Mouse (Mus musculus) thymus, postnatal 0 days (tissue): Measurements from ENCODE around the gene Slco1a1. TPM values are rescaled to one million over a fixed set of nuclear protein-coding genes. Genes with fewer than 3 reads are reported as not detected.
"Not testable (repeated sequence)": the region's sequence is repeated elsewhere in the genome, so short reads cannot be mapped to it uniquely, and the experiment has no call there.

Source experiments
- DNase-seq: peaks from one replicate; pipeline ENCODE4 v3.0.0-alpha.2; 2015; ENCODE audit warnings: low spot score
- polyA plus RNA-seq: library from polyadenylated mRNA; unstranded; fragments of >200 nt; fragmentation: Nextera tagmentation; extraction: Ambion mirVana; gene quantifications from 2 replicates; pipeline ENCODE4 v1.2.1, GENCODE M21; 2015

The Slco1a1 gene
- not detected in 2 replicates for polyA plus RNA-seq

DNA sequence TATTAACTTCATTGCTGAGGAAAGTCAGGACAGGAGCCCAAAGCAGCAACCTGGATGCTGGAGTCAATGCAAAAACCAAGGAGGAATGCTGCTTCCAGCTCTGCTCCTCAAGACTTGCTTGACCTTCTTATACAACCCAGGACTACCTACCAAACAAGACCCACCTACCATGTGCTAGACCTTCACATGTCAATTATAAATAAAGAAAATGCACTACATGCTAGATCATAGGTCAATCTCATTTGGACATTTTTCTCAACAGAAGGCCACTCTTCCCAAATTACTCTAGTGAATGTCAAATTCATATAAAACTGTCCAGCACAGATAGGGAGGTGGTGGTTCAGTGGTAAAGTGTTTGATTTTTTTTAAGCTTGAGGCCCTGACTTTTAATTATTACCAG, at the start of gene Slco1a1:
Gene Slco1a1 (minus strand): TSS at position 101 of the 400 bp plus-strand sequence.
- no peak for DNase-seq

GRCm38 (mm10) chr6:141986772-141987171, 40.0 kb upstream of the Slco1a1 start:
- no peak for DNase-seq

GRCm38 (mm10) chr6:141984644-141985043, 37.9 kb upstream of the Slco1a1 start:
- no peak for DNase-seq

GRCm38 (mm10) chr6:141962420-141962819, 15.7 kb upstream of the Slco1a1 start:
- DNase-seq, result no peak

GRCm38 (mm10) chr6:141961861-141962260, 15.1 kb upstream of the Slco1a1 start:
- DNase-seq, result no peak

- DNase-seq, result no peak
Measured at GRCm38 (mm10) chr6:141960482-141960881, 13.7 kb upstream of the Slco1a1 start.

- DNase-seq, result no peak
Measured at GRCm38 (mm10) chr6:141940451-141940850, 6.3 kb downstream of the Slco1a1 start.

- DNase-seq, result no peak
Measured at GRCm38 (mm10) chr6:141898197-141898596, 48.6 kb downstream of the Slco1a1 start.

- no peak for DNase-seq
Measured at GRCm38 (mm10) chr6:141889723-141890122, 57.0 kb downstream of the Slco1a1 start.

GRCm38 (mm10) chr6:141888248-141888647, 58.5 kb downstream of the Slco1a1 start:
- no peak for DNase-seq

GRCm38 (mm10) chr6:141882581-141882980, 64.2 kb downstream of the Slco1a1 start:
- no peak for DNase-seq

- not testable (repeated sequence) for DNase-seq
Measured at GRCm38 (mm10) chr6:141875742-141876141, 71.0 kb downstream of the Slco1a1 start.

- no peak for DNase-seq
Measured at GRCm38 (mm10) chr6:141871711-141872110, 75.1 kb downstream of the Slco1a1 start.

DNA sequence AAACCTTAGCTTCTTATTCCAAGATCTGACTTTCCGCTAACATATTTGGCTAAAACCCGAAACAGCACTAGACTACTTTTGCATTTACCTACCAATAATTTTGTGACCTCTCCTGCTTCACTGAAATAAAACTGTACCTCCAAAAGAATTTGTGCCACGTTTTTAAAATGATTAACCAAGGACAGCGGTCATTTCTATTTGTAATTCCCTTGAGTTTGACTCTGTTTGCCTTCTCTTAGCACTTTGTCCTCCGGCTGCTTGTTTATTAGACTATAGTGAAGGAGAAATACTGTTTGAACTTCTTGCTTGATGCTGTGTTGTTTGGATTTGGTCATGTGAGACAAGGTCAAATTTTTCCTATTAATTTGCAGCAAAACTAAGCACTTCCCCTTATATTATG, 78.0 kb downstream of the Slco1a1 start:
- no peak for DNase-seq

GRCm38 (mm10) chr6:141866026-141866425, 80.7 kb downstream of the Slco1a1 start:
- DNase-seq, result no peak

DNA sequence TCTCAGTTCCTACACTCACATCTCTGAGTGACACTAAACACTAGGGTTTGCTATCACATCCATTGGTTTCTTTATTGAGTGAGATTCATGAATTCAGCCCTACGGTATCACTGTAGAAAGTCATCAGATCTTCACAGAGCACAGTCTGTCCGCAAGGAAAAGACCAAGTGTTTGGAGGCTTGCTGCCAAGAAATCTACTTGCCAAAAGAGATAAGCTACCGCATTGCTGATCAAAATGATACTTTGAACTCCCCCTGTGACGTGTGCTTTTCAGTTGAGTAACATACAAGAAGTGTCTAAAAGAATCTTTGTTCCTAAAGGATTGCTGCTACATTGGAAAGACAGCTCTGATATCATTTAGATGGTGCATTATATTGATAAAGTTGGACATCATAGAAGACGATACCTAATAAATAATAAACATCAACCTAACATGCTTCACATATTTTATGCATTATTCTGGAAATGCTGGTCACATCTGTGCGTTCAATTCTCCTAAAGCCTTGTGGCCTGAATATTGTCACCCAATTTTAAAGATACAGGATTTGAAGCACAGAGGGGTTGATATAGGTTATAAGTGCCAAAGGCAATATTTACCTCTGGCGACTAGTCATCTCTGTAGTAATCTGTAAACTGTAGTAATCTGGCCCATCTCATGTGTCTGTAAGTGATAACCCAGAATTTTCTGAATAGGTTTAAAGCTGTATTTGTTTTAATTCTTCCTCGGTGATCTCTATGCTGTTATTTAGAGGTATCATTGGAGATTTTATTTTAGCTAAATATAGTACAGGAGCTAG, 88.8 kb downstream of the Slco1a1 start:
- no peak for DNase-seq

Other genes with a start within 250 kb of the Slco1a1 start
- gene Gm5724, start 173.2 kb downstream of the Slco1a1 start, polyA plus RNA-seq, result 0.07 TPM in 1 of 2 replicates, not detected in the other
- gene Slco1a4, start 90.8 kb downstream of the Slco1a1 start, polyA plus RNA-seq, result 0.08 TPM in 1 of 2 replicates, not detected in the other
- gene Gm6614, start 64.5 kb upstream of the Slco1a1 start, polyA plus RNA-seq, result 0.06 TPM in 1 of 2 replicates, not detected in the other